Mouse (Mus musculus) thymus, postnatal 14 days (tissue): ENCODE data around the gene Gak.
A peak's percentile ranks its signal among the peaks of the same experiment; 100 is the strongest.
"Not testable (repeated sequence)": the region's sequence is repeated elsewhere in the genome, so short reads cannot be mapped to it uniquely, and the experiment has no call there.

Experiments
- DNase-seq: peaks from one replicate; pipeline ENCODE4 v3.0.0; 2021

Gene Gak

DNA sequence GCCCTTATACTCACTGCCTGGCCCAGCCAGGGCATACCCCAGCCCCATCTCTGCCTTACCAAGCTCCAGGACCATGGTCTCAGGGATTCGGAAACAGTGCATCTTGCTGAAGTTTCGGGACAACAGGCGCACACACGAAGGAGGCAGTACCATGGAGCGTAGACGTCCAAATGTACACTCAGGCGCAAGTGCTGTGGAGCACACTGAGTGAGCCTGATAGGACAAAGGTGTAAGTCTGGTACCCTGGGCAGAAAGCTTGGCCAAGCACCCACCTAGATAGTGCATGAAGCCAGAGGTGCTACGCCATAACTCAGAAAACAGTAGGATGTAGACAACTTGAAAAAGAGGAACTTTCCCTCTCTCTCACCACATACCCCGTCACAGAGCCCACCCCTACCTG, 25.8 kb upstream of the Gak start:
- DNase-seq, result no peak

DNA sequence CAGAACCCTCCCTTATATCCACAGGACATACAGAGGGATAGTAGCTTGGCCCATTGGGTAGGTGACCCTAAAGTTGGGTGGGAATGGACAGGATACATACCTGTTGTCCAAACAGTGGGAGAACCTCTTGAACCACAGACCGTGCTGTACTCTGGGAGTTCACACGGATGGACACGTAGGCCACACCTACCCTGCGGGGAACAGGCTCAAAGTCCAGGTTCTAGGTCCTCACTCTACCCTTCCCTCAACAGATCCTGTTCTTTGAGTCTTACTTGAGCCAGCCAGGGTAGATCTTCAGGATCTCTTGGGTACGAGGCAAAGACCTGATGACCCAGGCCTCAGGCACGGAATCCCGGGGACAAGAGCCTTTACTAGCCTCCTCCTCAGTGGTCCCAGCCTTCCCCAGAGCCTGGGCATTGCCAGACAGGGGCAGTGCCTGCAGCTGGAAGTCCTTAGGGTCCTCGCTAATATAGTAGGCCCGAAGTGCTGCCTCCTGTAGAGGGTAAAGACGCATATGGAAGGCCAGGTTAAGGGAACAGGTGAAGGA, 25.0 kb upstream of the Gak start:
- DNase-seq, result no peak

DNA sequence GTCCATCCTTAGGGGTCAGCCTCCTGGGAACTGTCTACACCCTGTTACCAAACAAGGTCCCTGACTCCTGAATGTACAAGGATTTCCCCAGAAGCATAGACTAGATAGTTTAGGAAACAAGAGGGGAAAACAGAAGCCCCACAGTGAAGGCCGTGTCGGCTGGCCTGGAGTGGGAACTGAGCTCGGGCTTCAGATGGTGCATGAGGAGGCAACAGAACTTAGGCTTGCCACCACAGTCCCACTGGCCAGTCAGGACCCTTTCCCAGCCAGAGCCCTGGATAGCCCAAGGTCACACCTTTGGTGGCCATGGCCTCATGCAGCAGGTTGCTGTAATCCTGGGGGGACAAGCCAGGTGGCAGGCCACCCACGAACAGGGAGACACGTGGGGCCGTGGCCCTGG, 23.8 kb upstream of the Gak start:
- no peak for DNase-seq

DNA sequence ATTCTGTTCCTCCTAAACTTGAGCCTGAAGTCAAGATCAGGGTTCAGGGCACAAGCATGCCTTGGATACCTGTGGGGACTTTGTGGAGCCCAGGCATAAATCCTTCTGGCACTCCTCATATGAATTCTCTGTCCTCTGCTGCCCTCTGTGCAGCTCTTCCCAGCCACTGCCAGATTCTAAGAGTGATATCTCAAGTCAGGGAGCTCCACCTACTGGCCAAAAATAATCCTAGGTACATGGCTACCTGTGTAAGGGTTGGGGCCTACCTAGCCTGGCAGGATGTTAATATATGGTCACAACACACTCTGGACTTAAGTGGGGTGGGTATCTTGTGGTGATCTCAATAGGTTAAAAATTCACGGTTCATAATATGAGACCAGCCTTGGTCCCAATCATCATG, 22.3 kb upstream of the Gak start:
- DNase-seq, result peak; percentile 80

DNA sequence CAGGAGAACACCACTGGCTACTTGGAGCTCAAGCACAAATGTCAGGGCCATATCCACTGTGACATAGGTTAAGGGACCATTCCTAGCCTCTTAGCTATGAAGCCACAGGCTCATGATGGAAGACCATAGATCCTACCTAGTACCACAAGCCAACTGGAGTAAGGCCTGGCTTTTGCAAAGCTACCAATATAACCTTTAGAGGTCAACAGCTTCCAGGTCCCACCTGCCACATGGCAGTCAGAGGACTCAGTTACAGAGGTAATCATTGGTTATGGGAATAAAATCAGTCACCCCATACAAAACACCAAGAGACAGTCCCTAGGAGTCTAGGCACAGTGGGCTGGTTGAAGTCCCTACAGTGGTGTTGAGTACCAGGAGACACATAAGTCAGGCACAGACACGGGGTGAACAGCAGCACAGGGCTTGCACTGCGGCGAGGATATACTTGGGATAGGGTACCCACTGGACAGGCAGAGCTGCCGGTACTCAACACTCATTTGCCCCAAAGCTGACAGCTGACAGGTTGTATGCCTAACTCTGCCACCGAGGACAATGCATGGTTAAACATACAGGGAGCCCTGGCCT, 21.7 kb upstream of the Gak start:
- no peak for DNase-seq

DNA sequence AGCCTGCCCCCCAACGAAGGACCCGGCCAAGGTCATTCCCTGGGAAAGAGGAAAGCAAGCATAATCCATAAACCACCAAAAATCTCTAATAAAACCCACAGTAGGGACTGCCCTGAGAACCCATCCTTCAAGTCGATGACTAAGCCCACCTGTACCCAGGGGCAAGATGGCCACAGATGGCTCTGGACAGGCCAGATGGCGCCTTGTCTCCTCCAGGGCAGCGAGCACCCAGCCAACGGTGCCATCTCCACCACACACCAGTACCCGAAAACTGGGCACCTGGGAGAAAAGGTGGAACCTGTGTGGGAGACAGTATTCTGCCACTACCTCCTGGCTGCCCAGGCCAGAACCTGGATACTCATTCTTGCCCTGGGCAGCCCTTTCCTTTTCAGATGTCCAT, 20.8 kb upstream of the Gak start:
- DNase-seq, result no peak

DNA sequence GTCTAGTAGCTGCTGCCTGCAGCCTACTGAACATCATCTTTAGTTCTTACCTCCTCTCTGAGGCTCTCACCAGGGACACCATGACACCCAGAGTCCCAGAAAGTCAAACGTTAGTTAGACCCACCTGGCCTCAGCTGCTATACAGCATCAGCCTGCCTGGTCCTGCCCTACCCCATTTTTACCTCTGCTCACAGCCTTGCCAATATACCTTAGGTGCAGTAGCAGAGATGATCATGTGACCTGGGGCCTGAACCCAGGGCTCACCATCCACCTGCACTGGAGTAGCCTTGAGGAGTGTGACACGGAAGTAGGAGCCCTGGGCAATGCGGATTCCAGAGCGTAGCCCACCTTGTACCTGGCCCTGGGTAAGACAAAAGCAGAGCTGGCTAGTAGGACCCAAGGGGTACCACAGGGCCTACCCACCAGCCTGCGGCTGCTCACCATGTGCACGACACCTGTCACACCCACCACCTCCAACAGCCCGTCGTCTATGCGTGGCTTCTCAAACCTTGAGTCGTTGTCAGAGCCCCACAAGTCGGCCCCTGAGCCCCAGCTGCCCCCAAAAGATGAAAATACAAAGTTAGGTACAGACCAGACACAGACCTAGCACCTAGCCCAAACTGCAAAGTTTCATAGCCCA, 19.5 kb upstream of the Gak start:
- DNase-seq, result no peak

DNA sequence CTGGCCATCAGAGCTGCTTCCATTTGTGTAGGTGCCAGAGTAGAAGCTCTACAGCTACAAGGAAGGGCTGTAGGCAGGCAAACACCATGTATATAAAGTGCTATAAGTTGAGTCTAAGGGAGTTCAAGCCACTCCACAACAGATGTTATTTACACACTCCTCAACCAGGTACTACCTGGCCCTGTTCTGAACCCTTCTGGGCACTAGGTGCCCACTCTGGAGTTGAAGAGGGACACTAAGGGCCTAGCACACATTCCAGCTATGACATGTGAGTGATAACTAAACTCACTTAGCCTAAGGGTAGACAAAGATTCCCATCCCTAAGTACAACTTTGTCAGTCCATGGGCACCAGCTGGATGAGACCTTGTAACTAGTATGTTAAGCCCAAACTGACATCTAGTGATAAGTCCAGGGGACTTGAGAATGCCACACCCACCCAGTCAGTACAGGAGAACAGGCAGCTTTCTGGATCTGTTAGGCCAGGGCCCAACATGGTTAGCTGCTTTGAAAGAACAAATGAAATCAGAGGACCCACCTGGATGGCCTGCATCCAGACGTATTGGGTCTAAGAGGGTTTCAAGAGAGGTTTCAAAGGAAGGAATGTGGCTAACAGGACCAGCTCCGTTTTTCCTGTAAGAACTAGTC, 18.4 kb upstream of the Gak start:
- DNase-seq, result no peak

DNA sequence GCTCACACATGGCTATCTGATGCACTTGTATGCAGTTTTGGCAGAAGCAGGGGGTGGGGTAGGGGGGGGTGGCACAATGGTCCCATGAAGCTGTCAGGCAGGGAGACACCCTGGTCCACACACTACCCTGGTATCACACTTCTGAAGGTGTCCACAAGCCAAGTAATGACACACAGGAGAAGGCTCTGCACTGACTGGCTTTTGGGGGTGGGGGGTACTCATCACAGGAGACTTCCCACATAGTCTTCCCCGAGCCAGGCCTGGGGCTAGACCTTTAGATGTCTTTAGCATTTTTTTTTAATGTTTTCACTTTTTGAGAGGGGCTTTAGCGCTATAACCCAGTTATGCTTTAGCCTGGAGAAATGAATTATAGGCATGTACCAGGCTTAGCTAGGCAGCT, 17.8 kb upstream of the Gak start:
- no peak for DNase-seq

DNA sequence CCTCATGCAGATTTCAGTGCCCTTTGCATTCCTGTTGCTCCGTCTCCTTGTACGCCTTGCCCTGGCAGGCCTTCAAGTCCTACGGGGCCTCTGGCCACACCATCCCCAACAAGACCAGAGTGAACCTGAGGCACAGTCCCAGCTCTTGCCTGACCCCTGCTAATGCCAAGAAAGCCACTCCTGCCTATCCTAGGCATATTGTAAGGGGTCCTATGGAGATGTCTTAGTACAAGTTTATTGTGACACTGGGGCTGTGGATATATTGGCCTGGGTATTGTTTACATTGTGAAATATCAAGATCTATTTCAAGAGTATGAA, 16.7 kb upstream of the Gak start:
- no peak for DNase-seq

DNA sequence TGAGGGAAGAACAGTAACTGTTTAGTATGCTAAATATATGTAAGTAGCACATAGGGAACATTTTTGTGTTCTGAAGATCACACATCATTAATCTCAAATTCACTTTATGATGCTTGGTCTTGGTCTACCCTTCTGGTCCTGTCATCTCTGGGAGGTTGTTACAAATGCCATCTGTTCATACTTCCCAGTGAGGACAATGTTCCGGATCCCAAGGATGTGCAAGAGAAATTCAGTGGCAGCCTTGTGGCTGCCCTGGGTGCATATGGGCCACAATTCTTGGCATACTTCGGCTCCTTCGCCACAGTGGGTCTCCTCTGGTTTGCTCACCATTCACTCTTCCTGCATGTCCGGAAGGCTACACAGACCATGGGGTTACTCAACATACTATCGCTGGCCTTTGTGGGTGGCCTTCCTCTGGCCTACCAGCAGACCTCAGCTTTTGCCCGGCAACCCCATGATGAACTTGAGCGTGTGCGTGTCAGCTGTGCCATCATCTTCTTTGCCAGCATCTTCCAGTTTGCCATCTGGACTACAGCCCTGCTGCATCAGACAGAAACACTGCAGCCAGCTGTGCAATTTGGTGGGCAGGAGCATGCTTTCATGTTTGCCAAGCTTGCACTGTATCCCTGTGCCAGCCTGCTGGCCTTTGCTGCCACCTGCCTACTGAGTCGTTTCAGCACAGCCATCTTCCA, 16.2 kb upstream of the Gak start:
- no peak for DNase-seq

DNA sequence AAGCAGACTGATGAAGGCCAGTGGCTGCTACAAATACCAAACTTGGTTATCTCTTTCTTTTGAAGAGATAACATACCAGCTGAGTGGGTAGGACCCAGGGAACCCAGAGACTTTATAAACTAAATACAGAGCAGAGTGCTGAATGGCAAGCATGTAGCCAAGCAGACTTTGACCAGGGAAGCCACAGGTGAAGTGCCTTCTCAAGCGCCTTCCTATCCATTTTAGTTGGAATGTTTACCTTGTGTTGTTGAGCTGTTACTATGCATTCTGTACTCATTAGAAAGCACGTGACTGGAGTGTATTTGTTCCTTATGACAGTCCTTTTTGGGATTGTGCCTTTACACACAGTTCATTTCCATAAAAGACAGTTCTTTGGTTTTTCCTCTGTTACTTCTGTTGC, 14.1 kb upstream of the Gak start:
- no peak for DNase-seq

DNA sequence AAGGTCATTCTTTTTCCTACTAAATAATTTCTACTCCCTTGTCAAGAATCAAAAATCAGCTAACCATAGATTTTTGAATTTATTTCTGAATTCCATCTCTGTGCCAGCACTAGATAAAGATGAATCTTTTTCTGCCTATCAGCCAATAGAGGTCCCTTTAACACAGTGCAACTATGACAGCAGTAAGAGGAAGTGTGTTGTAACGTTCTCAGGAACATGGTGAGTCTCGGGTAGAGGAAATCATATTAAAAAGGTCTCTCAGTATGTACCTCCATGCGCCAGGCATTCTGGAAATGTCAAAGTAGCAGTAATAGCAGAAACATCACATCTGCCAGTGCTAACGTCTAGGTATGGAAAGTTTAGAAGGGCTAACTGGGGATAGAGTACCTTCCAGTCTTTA, 6.6 kb upstream of the Gak start:
- no peak for DNase-seq

DNA sequence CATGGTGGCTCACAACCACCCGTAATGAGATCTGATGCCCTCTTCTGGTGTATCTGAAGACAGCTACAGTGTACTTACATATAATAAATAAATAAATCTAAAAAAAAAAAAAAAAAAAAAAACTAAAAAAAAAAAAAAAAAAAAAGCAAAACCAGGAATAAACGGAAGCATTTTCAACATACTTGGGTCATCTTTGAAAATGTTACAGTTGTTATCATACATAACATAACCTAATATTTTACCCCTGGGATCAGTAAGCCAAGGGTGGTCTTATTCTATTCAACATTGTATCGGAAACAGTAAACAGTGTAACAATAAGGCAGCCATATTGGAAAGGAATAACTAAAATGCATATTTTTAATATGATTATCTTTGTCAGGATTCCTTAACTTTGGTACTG, 4.5 kb upstream of the Gak start:
- DNase-seq, result not testable (repeated sequence)

DNA sequence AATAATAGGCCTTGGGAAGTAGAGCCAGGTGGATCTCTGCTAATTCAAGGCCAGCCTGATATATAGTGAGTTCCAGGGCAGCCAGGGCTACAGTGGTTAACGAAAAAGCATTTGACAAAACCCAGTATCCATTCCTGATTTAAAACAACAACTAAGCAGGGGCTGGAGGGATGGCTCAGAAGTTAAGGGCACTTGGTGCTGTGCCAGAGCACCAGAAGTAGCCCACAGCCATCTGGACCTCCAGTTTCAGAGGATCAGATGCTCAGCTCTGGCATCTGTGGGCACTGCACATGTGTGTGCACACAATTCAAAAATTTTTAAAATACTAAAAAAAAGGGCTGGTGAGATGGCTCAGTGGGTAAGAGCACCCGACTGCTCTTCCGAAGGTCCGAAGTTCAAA, 4.1 kb upstream of the Gak start:
- DNase-seq, result no peak

DNA sequence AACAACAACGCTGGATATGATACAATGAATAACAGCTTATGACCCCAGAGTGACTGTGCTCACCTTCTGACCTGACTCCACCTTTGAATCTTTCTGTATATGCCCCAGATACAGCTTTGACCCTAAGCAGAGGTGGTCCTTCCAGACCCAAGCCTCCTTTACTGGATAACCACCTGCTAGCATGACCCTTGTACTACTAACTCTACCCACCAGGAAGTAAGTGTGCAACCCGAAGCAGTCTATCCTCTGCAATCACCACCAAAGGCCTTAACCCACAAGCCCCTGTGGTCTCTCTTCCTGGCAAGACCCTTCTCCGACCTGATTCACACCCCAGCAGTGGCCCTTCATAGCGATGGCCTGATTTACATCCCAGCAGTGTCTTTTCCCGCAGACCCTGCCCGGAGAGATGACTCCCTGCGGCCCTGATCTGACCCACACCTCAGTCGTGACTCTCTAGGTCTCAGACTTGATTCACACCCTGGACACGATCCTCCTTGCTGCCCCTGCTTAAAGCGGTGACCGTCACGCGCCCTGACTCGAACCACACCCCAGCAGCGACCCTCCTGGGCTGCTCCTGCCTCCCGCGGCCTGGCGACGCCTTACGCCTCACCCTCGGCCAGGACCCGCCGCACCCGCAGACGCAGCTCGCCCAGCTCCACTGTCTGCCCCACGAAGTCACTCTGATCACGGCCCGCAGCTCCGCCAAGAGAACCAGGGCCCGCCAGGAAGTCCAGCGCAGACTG, 493 bp downstream of the Gak start:
- DNase-seq, result peak; percentile 48

DNA sequence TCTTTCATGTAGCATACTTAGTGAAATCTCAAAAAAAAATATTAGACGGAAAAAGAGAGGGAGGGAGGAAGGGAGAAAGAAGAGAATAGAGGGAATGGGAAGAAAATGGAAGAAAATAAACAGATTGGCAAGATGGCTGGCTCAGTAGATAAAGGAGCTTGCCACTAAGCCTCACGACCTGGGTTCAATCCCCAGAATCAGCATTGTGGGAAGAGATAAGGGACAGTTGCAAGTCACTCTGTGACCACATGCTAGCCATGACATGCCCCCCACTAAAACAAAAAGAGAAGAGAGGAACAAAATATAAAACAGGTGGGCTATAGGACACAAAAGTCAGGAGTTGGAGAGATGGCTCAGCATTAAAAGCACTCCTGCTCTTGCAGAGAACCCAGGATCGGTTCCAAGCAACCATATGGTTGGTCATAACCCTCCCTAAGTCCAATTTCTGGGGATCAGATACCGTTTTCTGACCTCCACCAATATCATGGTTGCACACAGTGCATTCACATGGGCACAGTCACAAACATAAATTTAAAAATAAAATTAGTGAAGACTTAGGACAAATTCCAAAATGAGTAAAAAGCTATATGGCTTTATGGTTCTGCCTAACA, 3.4 kb downstream of the Gak start:
- DNase-seq, result no peak

DNA sequence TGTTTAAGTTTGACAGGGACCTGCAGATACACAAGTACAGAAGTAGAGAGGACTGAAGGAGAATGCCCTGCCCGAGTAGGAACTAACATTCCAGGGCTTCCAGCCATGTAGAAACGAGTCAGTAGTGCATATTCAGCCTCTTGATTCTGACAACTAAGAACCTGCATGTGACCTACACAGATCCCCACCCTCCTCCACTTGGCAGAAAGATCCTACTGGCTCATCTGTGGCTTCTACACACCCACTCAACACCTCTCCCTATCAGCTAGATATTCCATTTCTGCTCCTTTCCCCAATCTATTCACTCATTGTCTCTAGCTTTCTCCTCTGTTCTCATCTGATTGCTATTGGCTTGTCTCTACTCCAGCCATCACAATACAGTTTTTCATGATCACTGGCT, 7.7 kb downstream of the Gak start:
- no peak for DNase-seq

DNA sequence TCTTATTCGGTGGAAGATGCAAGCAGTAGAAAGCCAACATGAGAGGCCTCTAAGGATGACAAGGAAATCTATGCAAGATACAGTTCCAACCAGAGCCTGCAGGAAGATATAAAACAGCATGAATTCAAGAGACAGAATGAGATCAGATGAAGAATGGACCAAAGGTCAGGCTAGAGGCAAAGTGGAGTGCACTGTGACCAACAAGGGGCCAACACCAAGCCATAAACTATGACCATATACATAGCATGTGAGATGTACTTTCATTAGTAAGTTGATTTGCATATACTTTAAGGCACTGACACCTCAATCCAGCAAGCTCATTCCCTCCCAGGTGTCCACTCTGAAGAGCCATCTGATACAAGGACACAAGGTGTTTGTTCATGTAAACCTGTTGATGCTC, 19.1 kb downstream of the Gak start:
- DNase-seq, result no peak

DNA sequence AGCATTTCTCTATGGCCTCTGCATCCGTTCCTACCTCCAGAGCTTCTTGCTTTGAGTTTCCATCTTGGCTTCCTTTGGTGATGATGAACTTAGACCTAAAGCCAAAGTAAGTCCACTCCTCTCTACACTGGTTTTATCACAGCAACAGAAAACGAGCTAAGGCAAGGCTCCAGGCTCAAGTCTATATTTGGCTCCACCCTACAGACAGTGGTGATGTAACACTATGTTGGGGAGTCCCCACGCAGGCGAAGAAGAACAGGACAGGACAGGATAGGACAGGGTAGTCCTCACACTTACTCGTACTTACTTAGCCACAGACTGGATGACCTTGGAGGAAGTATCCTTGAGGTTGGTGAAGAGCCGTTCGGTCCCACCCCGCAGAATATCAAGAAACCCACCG, 27.0 kb downstream of the Gak start:
- DNase-seq, result no peak

DNA sequence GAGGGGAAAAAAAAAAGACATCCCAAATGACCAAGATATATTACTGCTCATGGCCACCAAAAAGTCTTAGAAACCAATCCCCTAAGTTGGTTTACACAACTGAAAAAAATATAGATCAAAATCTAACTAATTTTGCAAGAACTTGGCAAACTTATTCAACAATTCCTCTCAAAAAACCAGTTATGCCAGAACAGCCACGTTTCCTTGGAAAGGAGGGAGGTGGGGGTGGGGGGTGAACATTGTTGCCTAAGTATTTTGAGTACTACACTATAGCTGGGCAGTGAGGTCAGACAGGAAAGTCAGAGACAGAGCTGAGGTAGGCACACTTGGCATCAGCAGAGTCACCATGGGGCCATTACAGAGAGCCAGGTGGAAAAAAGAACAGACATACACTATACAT, 29.6 kb downstream of the Gak start:
- no peak for DNase-seq

DNA sequence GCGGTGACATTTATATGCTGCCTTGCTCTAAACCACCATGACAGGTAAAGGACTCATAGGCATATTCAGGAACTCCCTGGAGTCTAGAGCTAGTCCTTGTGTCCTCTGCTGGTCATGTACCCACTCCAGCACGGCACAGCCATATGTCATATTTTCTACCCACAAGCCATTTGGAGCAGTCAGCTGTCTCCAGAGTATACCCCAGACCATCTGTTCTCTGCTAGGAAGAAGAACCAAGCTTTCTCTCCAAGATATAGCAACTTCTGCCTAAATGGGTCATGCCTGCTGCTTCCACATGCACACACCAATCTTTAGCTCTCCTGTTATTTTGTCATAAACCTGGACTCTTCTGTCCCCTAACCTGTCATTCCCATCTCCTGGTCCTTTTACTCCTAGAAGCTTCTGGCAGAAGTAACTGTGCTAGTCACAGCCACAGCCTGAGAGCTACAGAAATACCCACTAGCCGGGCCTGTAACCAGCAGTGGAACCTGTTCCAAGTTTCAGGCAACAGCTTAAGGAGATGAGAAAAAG, 48.1 kb downstream of the Gak start:
- DNase-seq, result no peak

DNA sequence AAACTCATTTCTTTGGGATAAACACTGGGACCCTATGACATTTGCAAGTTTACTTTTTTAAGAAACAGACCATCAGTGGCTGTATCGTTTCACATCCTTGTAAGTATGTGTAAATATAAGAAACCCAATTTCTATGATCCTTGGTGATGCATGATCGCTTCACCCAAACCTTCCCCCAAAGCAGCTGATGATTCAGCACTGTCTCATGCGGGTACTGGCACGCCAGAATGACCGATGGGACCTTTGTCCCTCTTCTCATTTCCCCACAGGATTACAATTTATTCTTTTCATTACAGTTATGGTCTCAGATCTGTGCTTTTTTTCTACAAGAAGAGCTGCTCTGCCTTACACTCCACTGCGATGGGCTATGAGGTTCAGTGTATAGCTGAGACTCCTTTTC, 56.5 kb downstream of the Gak start:
- no peak for DNase-seq
